Mouse (Mus musculus): ENCODE measurements around the gene Auts2. TPM values are rescaled to one million over a fixed set of nuclear protein-coding genes. Genes with fewer than 3 reads are reported as not detected.

The Auts2 gene
- total and polyA plus RNA-seq, 3 experiments, result not detected

- H3K27me3 ChIP-seq (replicated peaks), result no peaks in the 10 kb centered on the region
- H3K79me2 ChIP-seq (replicated peaks; ENCODE audit: control insufficient read depth, extremely low read depth, insufficient read depth, poor library complexity, severe bottlenecking), result no peaks in the 10 kb centered on the region
- no peaks in the 10 kb centered on the region for H3K4me1 ChIP-seq (ENCODE audit: control insufficient read depth in 1 of 2, insufficient read depth in 2 of 2)
- H3K27ac ChIP-seq (ENCODE audit: insufficient read depth, low read depth), result no peak overlapping the region
- no peak for DNase-seq (ENCODE audit: extremely low read depth)
- H3K9ac ChIP-seq (ENCODE audit: insufficient read depth, low read depth), result no peak overlapping the region
- no peaks in the 10 kb centered on the region for H3K36me3 ChIP-seq (replicated peaks in 1 of 2; ENCODE audit: control insufficient read depth in 1 of 2, insufficient read depth in 1 of 2, low read length in 1 of 2)
- dilution Hi-C loops (cut with MboI; ENCODE audit: extremely low pct_ligation_motif_present, extremely low pct_unique_long_range_greater_than_20kb, low sequenced_read_pairs), result no loop called here
- in situ Hi-C loops (cut with MboI; ENCODE audit: low pct_ligation_motif_present, low pct_unique_long_range_greater_than_20kb, low sequenced_read_pairs), result no loop called here
- peaks cover 67% of the 10 kb centered on the region for H3K9me3 ChIP-seq (replicated peaks; ENCODE audit: low read length)
- no peak for TF ChIP-seq HCFC1 (IDR thresholded peaks at IDR 0.05; ENCODE audit: low read depth, low read length)
- TF ChIP-seq ELF1 (IDR thresholded peaks at IDR 0.05; ENCODE audit: low read depth, low read length), result no peak
- no peak for TF ChIP-seq ZNF384 (IDR thresholded peaks at IDR 0.05; ENCODE audit: low read depth, low read length)
- TF ChIP-seq CTCF (conservative IDR thresholded peaks at IDR 0.05 in 1 of 2, IDR thresholded peaks at IDR 0.05 in 1 of 2; ENCODE audit: low read depth in 2 of 2, low read length in 2 of 2), result no peak
- no peak for TF ChIP-seq ZKSCAN1 (IDR thresholded peaks at IDR 0.05; ENCODE audit: borderline replicate concordance, low read depth, low read length)
- no peak overlapping the region for H3K4me2 ChIP-seq (ENCODE audit: insufficient read depth, low read depth, poor library complexity, severe bottlenecking)
- H3K4me3 ChIP-seq (replicated peaks in 1 of 3; ENCODE audit: low read depth in 2 of 3, low read length in 2 of 3, poor library complexity in 1 of 3), result no peak overlapping the region
These were observed 582.7 kb downstream of the Auts2 start for GRCm38 (mm10) chr5:131960432-131960831.

GRCm38 (mm10) chr5:131956998-131957397, 586.1 kb downstream of the Auts2 start:
- DNase-seq (ENCODE audit: extremely low read depth), result no peak
- in situ Hi-C loops (cut with MboI; ENCODE audit: low pct_ligation_motif_present, low pct_unique_long_range_greater_than_20kb, low sequenced_read_pairs) (no loop called here), dilution Hi-C loops (cut with MboI; ENCODE audit: extremely low pct_ligation_motif_present, extremely low pct_unique_long_range_greater_than_20kb, low sequenced_read_pairs) (no loop called here)
- Histone ChIP-seq H3K9ac (ENCODE audit: insufficient read depth, low read depth) (no peak overlapping the region), H3K4me3 (replicated peaks in 1 of 3; ENCODE audit: low read depth in 2 of 3, low read length in 2 of 3, poor library complexity in 1 of 3) (no peak overlapping the region), H3K9me3 (replicated peaks; ENCODE audit: low read length) (peaks cover 67% of the 10 kb centered on the region), H3K36me3 (replicated peaks in 1 of 2; ENCODE audit: control insufficient read depth in 1 of 2, insufficient read depth in 1 of 2, low read length in 1 of 2) (no peaks in the 10 kb centered on the region), H3K79me2 (replicated peaks; ENCODE audit: control insufficient read depth, extremely low read depth, insufficient read depth, poor library complexity, severe bottlenecking) (no peaks in the 10 kb centered on the region), H3K4me1 (ENCODE audit: control insufficient read depth in 1 of 2, insufficient read depth in 2 of 2) (no peaks in the 10 kb centered on the region), H3K27ac (ENCODE audit: insufficient read depth, low read depth) (no peak overlapping the region), H3K4me2 (ENCODE audit: insufficient read depth, low read depth, poor library complexity, severe bottlenecking) (no peak overlapping the region), H3K27me3 (replicated peaks) (no peaks in the 10 kb centered on the region)
- TF ChIP-seq ZC3H11A (IDR thresholded peaks at IDR 0.05; ENCODE audit: low read depth, low read length), result no peak
- no peak for TF ChIP-seq MXI1 (IDR thresholded peaks at IDR 0.05; ENCODE audit: low read depth, low read length)
- TF ChIP-seq TCF12 (IDR thresholded peaks at IDR 0.05; ENCODE audit: low read depth, low read length), result no peak
- TF ChIP-seq MAX (IDR thresholded peaks at IDR 0.05; ENCODE audit: low read length), result no peak

GRCm38 (mm10) chr5:131956090-131956489, 587.1 kb downstream of the Auts2 start:
- DNase-seq (ENCODE audit: extremely low read depth), result no peak
- no peaks in the 10 kb centered on the region for H3K79me2 ChIP-seq (replicated peaks; ENCODE audit: control insufficient read depth, extremely low read depth, insufficient read depth, poor library complexity, severe bottlenecking)
- no peaks in the 10 kb centered on the region for H3K36me3 ChIP-seq (replicated peaks in 1 of 2; ENCODE audit: control insufficient read depth in 1 of 2, insufficient read depth in 1 of 2, low read length in 1 of 2)
- H3K9ac ChIP-seq (ENCODE audit: insufficient read depth, low read depth), result no peak overlapping the region
- no peaks in the 10 kb centered on the region for H3K4me1 ChIP-seq (ENCODE audit: control insufficient read depth in 1 of 2, insufficient read depth in 2 of 2)
- TF ChIP-seq ETS1 (conservative IDR thresholded peaks at IDR 0.05; ENCODE audit: low read depth, low read length) (no peak), POLR2A (IDR thresholded peaks at IDR 0.05; ENCODE audit: low read depth, low read length) (no peak), SIN3A (IDR thresholded peaks at IDR 0.05; ENCODE audit: low read length) (no peak), IRF4 (IDR thresholded peaks at IDR 0.05; ENCODE audit: low read depth, low read length) (no peak), E2F4 (IDR thresholded peaks at IDR 0.05; ENCODE audit: insufficient replicate concordance, low read depth, low read length) (no peak), TCF12 (IDR thresholded peaks at IDR 0.05; ENCODE audit: low read depth, low read length) (no peak), RCOR1 (conservative IDR thresholded peaks at IDR 0.05; ENCODE audit: low read depth, low read length) (no peak), ZMIZ1 (IDR thresholded peaks at IDR 0.05; ENCODE audit: low read depth, low read length) (no peak), SMC3 (IDR thresholded peaks at IDR 0.05; ENCODE audit: low read depth, low read length) (no peak), MEF2A (IDR thresholded peaks at IDR 0.05; ENCODE audit: borderline replicate concordance, low read depth, low read length) (no peak), PAX5 (IDR thresholded peaks at IDR 0.05; ENCODE audit: low read length) (no peak), USF2 (conservative IDR thresholded peaks at IDR 0.05; ENCODE audit: low read depth, low read length) (no peak), MYC (IDR thresholded peaks at IDR 0.05; ENCODE audit: low read depth, low read length) (no peak), GABPA (IDR thresholded peaks at IDR 0.05; ENCODE audit: insufficient replicate concordance, low read depth, low read length) (no peak), CHD1 (IDR thresholded peaks at IDR 0.05; ENCODE audit: low read depth, low read length) (no peak), NELFE (IDR thresholded peaks at IDR 0.05; ENCODE audit: low read depth, low read length) (no peak), MAFK (IDR thresholded peaks at IDR 0.05; ENCODE audit: insufficient replicate concordance, low read length) (no peak), MAX (IDR thresholded peaks at IDR 0.05; ENCODE audit: low read length) (no peak), JUN (IDR thresholded peaks at IDR 0.05; ENCODE audit: insufficient read depth, low read depth, low read length) (no peak)
- H3K27me3 ChIP-seq (replicated peaks), result no peaks in the 10 kb centered on the region
- H3K9me3 ChIP-seq (replicated peaks; ENCODE audit: low read length), result peaks cover 60% of the 10 kb centered on the region
- H3K27ac ChIP-seq (ENCODE audit: insufficient read depth, low read depth), result no peak overlapping the region
- dilution Hi-C loops (cut with MboI; ENCODE audit: extremely low pct_ligation_motif_present, extremely low pct_unique_long_range_greater_than_20kb, low sequenced_read_pairs), result no loop called here
- H3K4me2 ChIP-seq (ENCODE audit: insufficient read depth, low read depth, poor library complexity, severe bottlenecking), result no peak overlapping the region
- H3K4me3 ChIP-seq (replicated peaks in 1 of 3; ENCODE audit: low read depth in 2 of 3, low read length in 2 of 3, poor library complexity in 1 of 3), result no peak overlapping the region
- in situ Hi-C loops (cut with MboI; ENCODE audit: low pct_ligation_motif_present, low pct_unique_long_range_greater_than_20kb, low sequenced_read_pairs), result no loop called here

All from CH12.LX (cell line).